Mouse (Mus musculus): ENCODE measurements around the gene AC134908.4.

The AC134908.4 gene

DNA sequence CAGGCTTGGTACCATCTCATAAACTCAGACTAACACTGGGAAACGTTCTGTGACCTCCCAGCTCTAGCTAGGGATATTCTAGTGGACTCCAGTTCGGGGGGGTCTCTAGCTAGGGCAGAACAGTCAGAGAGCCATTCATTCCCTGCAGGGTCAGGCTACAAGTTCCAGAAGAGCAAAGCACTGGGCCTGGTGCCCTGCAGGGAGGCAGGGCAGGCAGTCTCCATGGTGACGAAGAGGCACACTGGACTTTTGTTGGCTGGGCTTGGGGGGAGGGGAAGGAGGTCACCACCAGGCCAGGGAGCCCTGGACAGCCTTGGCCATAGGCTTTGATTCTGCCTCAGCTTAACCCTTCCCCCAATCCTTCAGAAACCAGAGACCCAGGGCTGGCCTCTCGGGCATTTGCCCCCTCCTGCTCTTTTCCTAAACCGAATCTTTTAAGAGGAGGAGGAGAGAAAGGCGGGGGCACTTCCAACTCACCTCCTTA is at the start of gene AC134908.4:
Gene AC134908.4, minus strand, starts transcription at position 51 of the 484 bp plus-strand sequence.
- ATAC-seq (ENCODE audit: insufficient number of reproducible peaks, low FRiP score, low TSS enrichment): no peak

DNA sequence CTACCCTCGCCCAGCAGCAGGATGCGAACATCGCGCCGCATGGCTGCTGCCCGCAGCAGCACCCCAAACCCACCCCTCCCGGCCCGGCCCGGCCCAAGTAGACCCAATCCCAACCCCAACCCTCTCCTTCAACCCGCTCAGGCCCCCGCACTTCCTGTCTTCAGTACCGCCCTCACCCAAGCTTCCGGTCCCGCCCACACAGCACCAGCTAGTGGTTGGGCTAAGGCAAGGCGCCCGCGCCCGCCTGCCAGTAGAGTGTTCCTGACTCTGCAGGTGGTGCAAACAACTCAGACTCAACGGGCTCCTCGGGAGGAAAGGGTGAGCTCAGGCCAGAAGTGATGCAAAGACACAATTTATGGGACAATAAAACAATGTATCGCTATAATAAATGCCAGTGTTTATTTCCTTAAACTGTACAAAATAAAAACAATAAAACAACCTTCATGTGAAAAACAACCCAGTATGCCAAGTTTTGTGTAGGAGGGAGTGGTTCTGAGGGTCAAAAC is 49.0 kb upstream of the AC134908.4 start, which contains the start of gene Rhot2:
Gene Rhot2, minus strand, starts transcription at position 456 of the 506 bp plus-strand sequence.
- peak; percentile 87 for ATAC-seq (ENCODE audit: insufficient number of reproducible peaks, low FRiP score, low TSS enrichment)

DNA sequence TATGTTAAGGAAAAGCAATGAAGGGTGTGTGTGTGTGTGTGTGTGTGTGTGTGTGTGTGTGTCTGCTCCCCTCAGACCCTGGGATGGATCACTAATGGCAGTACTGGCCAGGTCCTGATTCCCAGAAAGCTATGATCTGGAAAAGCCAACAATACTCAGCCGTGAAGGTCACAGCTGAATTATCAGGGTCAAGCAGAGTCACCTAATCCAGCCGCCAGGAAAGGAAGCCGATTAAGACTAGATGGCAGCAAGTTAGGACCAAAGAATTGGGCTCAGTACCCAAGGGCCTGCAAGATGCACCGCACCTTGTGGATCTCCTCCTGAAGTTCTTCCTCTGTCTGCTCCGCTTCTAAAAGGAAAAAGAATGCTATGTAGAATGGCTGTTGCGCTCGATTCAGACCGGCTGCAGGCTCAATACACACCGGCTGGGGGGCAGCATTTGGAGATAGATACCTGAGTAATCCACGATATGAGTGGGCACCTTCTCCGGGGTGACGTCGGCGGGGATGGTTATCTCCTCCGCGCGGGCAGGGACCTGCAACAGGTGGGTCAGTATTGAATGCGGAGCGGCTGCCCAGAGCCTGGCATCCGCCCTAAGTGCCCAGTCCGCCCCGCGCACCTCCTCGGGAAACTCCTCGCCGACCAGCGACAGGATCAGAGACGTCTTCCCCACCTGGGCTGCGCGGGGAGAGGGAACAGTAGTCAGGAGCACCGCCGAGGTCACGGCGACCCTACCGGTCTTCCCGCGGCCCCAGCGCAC is 48.4 kb upstream of the AC134908.4 start:
- no peak; the same call in 1 of the 2 replicates for ATAC-seq (ENCODE audit: insufficient number of reproducible peaks, low FRiP score, low TSS enrichment)

DNA sequence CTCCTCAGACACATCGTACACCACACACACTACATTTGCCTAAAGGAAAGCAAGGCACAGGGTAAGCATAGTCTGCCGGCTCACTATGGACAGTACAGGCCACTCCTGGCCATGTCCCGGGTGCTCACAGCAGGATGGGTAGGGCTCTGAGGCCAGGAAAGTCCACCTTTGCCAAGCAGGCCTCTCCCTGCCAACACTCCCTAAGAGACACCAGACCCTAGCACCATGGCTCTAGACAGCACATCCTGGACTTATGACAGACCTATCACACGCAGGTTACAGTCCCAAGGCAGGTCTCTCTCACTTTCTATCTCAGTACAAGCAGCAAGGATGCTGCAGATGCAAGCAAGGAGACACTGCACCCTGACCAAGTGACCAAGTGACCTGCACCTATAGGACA is 47.7 kb upstream of the AC134908.4 start:
- no peak for ATAC-seq (ENCODE audit: insufficient number of reproducible peaks, low FRiP score, low TSS enrichment)

DNA sequence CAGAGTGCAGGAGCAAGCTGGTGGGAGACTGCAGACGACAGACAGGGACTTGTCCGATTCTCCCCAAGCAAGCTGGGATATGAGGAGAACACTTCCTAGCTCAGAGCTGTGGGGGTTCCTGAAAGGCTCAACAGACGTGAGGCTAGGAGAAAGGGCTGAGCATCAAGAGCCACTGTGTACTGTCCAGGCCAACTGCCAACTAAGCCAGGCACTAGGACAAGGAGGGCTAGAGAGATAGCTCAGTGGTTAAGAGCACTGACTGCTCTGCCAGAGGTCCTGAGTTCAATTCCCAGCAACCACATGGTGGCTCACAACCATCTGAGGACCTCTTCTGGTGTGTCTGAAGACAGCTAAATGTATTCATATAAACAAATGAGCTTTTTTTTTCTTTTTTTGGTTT is 47.0 kb upstream of the AC134908.4 start:
- ATAC-seq (ENCODE audit: insufficient number of reproducible peaks, low FRiP score, low TSS enrichment): no peak

DNA sequence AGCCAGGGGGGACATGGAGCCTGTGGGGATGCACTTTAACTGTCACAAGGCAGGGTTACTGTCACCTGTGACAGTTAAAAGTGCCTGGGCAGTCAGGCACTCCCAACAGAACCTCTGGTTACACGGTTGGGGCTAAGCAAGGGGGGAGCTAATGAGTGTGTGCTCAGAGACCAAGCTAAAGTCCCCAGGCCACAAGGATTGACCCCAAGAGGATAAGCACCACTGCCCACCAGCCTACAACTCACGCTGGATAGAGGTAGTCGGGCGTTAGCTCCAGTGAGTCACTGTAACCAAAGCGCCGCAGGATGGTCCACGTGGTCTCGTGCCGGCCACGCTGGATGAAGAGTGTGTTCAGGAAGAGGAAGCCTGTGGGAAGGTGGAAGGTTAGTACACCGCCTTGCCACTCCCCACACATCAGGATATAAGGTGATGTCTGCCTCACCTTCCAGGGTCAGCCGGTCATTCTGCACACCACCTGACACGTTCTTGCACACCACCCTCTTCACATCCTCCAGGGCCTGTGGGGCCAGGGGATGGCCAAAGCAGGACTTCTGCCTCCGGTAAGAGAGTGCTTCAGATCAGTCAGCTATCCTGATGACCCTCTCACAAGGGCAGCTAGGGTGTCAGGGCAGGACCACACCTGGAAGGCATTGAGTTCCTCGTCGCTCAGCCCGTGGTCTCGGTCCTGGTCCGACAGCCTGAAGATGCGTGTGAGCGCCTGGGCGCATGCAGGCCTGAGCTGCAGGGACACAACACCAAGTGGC is 45.8 kb upstream of the AC134908.4 start, which contains the start of gene Gm20683:
Gene Gm20683, minus strand, starts transcription at position 647 of the 764 bp plus-strand sequence.
- no peak for ATAC-seq (ENCODE audit: insufficient number of reproducible peaks, low FRiP score, low TSS enrichment)

DNA sequence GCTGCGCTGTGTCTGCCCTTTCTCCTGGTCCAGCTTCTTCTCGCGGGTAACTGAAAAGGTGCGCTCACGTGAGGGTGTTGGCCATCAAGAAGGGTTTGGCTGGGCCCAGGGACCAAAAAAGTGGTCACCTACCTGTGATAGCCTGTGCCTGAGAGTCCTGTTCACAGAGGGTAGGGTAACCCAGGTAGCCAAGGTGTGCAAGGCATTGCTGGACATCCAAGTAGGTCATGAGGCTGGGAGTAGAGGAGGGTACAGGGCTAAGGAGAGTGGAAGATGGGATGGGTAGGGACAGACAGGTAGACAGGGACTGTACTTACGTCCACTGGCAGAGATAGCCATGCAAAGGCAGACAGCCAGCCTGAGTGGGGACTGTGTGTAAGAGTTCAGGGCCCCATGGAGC is 45.1 kb upstream of the AC134908.4 start:
- ATAC-seq (ENCODE audit: insufficient number of reproducible peaks, low FRiP score, low TSS enrichment): no peak

DNA sequence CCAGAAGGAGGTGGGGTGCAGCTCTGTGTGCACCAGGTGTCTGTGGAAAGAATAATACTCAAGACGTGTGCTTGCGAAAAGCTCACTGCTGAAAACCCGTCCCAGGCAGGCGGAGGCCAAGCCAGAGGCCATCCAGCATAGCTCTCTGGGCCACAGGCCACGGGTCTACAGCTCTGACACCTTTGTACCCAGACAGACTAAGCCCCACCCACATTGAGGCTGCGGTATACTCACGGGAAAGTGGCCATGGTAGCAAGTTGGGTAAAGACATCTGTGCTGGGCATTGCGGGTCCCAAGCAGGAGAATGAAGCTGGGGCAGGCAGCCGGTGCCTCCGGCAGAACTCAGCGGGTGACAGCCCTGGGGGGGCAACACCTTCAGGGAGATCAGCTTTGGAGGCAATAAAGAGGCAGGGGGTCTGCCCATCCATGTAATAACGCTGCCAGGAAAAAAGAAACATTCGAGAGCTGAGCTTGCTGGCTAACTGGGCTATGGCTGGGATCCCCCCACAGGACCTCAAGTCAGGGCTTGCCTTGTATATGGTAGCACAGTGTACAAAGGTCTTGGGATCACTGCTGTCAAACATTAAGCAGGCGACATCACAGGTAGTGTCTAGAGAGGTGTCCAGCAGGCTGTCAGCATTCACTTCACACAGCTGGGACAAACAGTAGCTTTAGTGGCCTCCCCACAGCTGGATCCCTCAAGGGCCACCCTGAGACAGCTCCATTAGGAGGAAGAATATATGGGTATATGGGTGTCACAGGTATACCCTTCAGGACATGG is 44.2 kb upstream of the AC134908.4 start:
- no peak for ATAC-seq (ENCODE audit: insufficient number of reproducible peaks, low FRiP score, low TSS enrichment)

DNA sequence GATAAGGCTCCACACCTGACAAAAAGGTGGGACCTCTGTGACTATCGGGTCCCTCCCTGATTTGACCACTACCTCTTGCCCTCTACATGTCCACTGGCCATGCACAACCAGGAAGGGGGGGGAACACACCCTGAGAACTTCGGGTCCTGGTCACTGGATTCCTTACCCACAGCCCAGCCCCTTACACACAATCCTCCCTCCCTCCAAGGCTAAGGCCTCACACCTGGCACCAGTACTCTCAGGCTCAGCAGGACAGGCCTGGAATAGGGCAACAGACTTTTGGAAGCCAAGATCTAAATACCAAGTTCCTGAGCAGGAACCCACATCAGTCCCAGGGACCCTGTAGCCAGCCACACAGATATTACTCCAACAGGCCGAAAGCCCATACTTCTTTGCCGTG is 43.4 kb upstream of the AC134908.4 start:
- ATAC-seq (ENCODE audit: insufficient number of reproducible peaks, low FRiP score, low TSS enrichment): no peak

DNA sequence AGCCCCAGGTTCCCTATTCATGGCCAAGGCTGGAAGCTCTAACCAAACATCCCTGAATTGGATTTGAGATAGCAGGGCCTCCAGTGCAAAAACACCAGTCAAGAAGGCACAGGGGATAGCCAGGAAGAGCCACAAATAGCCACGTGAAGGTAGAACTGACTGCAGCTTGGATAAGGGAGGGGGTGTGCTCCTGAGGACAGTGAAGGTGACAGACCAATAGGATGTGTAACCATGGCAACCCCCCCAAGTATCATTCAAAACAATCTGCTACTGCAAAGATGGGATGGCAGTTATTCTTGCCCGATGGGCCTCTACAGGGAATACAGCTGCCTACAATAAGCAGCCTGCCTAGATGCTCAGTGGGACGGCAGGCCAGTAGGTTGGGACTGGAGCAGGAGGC is 42.1 kb upstream of the AC134908.4 start:
- no peak for ATAC-seq (ENCODE audit: insufficient number of reproducible peaks, low FRiP score, low TSS enrichment)

DNA sequence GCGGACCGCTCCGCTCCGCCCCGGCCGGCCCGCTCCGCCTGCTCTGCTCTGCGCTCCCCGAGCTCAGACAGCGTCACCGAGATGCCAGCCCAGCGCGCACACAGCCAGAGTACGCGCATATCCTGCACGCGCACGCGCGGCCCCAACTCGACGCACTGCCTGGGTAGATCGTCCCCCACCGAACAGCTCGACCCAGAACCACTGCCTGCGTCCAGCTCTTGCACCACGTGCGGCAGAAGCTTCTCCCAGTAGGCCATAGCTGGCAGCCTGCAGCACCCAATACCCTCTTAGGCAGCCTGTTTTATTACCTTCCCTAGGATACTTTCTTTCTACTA is 41.6 kb upstream of the AC134908.4 start, which contains the start of gene Rhbdl1:
Gene Rhbdl1, minus strand, starts transcription at position 220 of the 335 bp plus-strand sequence.
- peak; percentile 45; the same call in 1 of the 2 replicates for ATAC-seq (ENCODE audit: insufficient number of reproducible peaks, low FRiP score, low TSS enrichment)

DNA sequence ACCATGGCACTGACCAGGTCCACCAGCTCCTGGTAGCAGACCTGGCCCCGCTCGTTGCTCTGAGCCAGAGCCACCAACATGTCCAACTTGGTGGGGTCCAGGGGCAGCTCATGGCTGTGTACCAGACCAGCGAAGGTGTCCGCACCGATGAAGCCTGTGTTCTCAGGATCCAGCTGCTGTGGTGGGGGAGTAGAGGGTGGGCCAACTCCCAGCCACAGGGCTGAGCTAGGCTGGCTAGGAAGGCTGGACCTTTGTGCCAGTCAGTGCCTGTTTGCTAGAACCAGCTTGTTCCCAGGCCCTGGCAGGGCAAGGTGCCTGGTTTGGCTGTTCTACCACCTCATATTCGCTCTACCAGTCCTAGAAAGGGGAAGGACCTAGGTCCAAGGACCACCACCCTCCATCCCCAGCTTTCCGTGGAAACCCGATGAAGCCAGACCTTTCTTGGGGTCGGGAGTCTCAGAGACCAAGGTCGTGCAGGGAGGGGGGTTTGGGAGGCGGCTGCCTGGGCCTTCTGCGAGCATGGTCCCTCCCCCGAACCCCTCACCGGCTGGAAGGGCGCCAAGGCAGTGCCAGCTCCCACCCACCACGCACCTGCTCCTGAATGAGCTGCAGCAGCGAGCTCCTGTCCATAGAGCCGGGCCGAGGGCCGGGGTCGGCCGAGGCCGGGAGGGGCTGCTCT is 41.1 kb upstream of the AC134908.4 start:
- no peak for ATAC-seq (ENCODE audit: insufficient number of reproducible peaks, low FRiP score, low TSS enrichment)

DNA sequence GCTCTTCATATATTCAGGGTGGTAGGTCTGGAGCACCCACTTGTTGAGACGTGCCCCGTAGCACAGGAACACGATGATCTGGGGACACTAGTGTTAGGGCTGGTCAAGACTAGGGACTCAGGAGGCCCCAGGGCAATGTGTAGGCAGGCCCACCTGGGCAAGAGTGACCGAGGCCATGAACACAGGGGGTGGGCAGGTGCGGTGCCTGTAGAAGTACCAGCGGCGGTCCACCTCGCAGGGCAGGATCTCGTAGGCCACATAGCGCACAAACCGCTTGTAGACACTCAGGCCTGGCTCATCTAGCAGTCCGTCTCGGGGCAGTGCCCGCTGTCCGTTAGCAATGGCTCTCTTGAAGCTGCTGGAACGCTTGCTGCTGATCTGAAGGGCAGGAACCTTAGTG is 40.4 kb upstream of the AC134908.4 start:
- ATAC-seq (ENCODE audit: insufficient number of reproducible peaks, low FRiP score, low TSS enrichment): no peak

DNA sequence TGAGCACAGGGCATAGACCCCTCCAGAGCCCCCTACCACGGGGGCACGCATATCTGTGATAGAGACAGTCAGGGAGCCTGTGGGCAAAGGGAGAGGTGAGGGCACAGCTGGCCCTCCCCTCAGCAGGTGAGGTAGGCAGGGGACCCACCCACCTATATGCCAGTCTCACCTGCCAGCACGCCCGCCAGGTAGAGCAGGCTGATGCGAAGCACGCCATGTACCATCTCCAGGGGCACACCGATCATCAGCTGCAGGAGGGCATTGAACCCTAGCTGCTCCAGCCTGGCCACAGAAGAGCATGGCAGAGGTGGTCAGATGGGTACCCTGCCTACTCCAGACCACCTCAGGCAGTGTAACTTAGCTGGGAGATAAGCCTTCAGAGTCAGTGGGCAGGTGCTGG is 39.8 kb upstream of the AC134908.4 start:
- ATAC-seq (ENCODE audit: insufficient number of reproducible peaks, low FRiP score, low TSS enrichment): no peak

DNA sequence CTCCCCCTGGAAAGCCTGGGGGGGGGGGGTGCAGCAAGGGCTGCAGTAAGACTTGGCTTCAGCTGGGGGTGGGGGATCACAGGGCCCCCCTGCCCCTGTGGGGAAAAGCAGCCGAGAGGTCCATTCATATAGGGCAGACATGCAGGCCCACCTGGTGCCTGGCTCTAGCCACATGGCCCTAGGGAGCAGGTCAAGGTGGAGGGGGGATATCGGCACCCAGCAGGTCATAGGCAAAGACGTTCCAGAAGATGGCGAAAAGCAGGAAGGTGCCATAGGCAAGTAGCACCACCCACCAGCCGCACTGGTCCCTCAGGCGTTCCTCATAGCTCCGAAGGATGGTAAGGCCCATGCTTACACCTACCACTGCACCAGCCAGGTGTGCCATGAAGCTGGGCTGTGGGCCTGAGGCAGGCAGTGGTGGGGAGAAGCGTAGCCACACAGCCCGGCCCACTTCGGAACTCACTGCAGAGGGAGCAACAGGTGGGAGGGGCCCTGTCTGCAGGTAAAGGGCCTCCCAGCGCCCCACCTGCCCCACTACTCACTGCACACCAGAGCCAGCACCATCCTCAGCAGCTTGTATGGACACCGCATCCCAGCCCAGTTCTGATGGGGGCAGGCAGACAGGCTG is 39.2 kb upstream of the AC134908.4 start:
- no peak for ATAC-seq (ENCODE audit: insufficient number of reproducible peaks, low FRiP score, low TSS enrichment)

DNA sequence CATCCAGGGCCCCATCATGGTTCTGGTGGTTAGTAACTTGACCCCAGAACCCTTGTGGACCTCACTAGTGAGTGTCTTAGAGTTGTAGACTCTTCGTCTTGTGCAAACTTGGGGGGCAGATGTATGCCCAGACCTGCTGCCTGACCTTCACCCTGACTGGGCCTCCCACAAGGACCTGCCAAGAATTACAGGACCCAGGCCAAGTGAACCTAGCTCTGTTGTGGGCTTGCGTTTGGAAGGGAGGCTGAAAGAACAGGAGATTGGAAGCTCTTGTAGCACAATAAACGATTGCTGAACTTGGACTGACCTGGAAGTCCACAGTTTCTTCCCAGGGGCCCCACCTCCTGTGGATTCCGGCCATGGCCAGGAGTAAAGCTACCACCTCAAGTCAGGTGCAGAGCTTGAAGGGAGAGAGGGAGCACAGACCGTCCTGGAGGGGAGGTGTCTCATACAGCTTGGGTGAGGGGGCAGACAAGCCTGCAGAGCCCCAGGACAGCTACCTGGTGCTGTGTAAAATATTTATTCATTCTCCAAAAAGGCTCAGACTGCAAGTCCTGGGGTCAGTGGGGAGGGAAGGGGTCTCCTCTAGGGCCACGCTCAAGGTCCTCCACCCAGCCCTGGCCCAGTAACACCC is 38.6 kb upstream of the AC134908.4 start:
- no peak for ATAC-seq (ENCODE audit: insufficient number of reproducible peaks, low FRiP score, low TSS enrichment)

DNA sequence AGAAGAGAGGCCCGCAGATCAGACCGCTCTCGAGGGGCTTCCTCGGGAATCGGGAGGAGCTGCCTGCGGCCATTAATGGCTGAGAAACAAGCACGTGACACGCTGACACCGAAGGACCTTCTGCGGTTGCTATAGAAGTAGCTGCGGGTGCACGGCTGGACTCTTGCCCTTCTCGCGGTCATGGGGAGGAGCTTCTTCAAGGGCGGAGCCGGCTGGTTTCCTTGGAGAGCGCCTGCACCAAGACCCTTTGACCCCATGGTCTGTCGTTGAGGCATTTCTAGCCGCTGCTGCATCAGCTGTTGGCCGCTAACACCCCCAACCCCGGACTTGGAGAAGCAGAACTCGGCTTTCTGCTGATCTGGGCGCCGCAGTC is 37.8 kb upstream of the AC134908.4 start, which contains the start of gene Stub1:
Gene Stub1, minus strand, starts transcription at position 114 of the 373 bp plus-strand sequence.
- 0 out of 2 replicates have a peak, but pooled peaks have one; percentile 2 for ATAC-seq (ENCODE audit: insufficient number of reproducible peaks, low FRiP score, low TSS enrichment)

DNA sequence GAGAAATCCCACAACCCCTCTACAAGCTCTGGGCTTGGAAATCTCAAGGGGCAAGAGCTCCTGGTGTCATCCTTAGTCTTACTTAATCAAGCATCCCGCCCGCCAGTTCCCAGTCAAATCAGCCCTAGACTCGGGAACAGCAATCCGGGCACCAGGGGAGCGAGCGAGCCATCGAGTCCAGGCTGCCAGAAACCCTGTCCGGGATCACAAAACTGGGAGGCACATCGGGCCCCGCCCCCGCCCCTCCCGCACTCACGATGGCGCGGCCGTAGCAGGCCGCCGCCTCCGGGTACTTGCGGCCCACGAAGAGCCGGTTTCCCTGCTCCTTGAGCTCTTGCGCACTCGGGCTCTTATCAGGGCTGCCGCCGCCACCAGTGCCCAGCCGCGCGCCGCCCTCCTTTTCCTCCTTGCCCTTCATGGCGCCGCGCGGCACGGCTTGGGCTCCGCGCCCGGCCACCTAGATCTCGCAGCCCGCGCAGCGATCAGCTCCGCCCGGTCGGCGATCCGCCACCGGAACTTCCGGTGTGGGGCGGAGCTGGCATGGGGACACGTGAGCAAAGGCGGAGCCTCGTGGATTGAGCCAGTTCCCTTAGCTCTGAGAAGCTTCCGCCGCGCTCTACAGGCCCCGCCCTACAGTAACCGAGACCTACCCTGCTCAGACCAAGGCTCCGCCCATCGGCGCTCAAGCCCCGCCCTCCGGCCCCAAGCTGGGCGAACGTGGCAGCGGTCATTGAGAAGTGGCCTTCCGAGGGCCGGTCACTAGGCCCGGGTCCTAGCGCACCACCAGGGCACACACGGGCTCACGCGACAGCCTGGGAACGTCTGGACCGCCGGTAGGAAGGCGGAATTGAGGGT is 37.2 kb upstream of the AC134908.4 start:
- ATAC-seq (ENCODE audit: insufficient number of reproducible peaks, low FRiP score, low TSS enrichment): peak; percentile 62
